Mouse (Mus musculus) kidney, adult 9 months (tissue): ENCODE measurements around the gene Pde2a.

Source experiments
- DNase-seq: peaks from one replicate; pipeline ENCODE4 v3.0.0; 2022

Pde2a gene

DNA sequence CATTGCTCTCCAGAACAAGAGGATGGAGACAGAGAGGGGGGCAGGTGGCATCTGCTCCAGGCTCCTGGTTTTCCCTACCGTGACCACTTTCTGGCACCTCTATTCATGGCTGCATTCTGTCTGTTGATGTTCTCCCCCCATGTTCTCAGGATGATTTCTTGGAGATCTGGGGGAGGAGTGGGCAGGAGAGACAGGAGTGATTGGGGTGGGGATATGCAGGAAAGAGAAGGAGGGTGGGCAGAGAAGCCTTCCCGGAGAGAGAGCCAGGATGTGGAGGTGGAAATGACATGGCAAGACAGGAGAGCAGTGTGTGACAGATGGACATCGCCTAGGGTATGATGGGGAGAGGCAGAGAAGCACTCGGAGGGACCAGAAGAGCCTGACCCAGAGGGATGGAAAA lies 55.0 kb downstream of the Pde2a start:
- no peak for DNase-seq

- no peak for DNase-seq
Observed at GRCm38 (mm10) chr7:101477200-101477599, 55.7 kb downstream of the Pde2a start.

DNA sequence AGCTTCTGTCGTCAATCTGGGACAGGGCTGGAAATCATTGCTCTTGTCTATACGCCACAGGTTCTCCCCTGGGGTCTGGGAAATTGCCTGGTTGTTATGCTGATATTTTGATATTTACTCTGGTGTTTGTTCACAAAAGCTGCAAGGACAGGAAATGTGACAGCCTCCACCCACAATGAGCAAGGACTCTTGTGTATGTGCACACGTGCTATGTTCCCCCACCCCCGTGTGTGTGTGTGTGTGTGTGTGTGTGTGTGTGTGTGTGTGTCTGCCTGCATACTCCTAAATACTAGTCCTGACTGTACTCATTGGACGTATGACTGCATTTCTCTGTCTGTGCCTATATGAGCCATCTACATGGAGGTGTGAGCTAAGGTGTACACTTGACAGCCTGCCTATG lies 56.6 kb downstream of the Pde2a start:
- no peak for DNase-seq

DNA sequence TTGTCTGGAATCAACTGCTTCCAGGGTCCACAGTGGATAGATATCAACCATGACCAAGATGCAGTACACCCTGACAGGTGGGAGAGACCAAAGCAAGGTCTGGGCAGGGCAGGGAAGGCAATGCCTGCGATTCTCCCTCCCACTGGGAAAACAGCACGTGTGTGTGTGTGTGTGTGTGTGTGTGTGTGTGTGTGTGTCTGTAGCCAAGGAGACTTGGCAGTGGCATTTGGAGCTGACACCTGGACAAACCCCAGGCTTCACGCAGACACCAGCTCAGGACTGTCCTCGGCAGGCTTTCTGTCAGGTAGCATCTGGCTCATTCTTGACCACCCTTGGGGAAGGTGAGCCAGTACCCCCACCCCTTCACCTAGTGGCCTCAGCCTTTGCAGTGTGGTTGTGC lies 58.4 kb downstream of the Pde2a start:
- DNase-seq: no peak

DNA sequence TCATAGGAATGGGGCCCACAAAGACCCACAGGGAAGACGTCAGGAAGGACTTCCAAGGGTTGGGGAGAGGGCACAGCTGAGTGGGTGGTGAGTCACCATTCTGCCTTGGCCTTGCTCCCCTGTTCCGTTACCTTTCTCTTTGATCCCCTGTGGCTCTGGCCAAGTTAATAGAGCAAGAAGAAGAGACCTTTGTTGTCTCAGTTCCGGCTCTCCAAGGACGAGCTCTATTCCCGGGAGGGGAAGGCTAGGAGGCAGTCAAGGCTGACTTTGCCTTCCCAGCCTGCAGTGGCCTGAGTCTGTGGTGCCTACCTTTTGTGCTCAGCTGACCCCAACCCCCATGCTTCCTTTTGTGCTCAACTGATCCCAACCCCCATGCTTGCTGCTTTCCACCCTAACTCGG lies 59.2 kb downstream of the Pde2a start:
- DNase-seq: no peak

GRCm38 (mm10) chr7:101481872-101482498 lies 60.5 kb downstream of the Pde2a start:
- peak; percentile 48 for DNase-seq

- DNase-seq: no peak
Observed at GRCm38 (mm10) chr7:101482499-101483081, 61.1 kb downstream of the Pde2a start.

DNA sequence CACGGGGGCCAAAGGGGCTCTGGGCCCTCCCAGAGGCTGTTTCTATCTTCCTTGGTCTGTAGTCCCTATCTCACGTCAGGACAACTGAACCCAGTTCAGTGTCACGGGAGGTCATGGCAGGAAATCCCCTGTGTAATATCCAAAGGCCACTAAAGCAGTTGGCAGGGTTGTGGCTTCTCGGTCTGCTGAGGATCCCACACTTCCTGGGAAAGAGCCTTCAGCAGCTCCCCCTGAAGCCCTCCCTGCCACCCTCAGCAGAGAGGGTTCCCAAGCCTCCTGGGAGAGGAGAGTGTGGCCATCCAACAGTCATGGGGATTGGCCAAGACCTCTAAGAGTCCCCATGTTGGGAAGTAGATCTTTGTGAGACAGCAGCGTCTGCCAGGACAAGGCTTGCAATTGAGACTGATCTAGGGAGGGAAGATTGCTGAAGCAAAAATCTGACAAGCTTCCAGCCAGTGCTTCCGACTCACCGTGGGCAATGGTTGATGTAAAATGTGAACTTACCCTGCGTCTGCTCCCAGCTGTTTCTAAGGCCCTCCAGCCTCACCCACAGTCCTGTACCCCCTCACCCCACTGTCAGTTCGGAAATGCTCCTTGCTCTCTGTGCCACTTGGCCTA lies 62.1 kb downstream of the Pde2a start:
- no peak for DNase-seq

- DNase-seq: no peak
Observed at GRCm38 (mm10) chr7:101487102-101487501, 65.6 kb downstream of the Pde2a start.

- DNase-seq: peak; percentile 48
Observed at GRCm38 (mm10) chr7:101490952-101491351, 69.5 kb downstream of the Pde2a start.

DNA sequence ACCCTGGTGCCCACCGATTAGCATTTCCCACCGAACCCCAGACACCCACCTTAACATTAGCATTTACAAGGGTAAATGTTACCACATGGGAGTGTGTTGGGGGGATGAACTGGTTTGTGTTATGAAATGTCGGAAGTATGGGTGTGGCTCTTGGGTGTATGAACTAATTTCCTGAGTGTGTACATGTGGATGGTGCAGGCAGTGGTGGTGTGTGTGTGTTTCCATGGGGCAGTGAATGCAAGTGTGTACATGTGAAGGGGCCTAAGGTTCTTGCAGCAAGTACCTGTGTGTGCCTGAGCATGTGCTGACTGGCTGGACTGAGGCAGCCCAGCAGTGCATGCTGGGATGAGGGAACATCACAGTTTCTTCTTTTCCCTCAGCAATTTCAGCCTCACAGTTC lies 76.9 kb downstream of the Pde2a start:
- no peak for DNase-seq

- DNase-seq: no peak
Observed at GRCm38 (mm10) chr7:101499251-101499650, 77.8 kb downstream of the Pde2a start.

DNA sequence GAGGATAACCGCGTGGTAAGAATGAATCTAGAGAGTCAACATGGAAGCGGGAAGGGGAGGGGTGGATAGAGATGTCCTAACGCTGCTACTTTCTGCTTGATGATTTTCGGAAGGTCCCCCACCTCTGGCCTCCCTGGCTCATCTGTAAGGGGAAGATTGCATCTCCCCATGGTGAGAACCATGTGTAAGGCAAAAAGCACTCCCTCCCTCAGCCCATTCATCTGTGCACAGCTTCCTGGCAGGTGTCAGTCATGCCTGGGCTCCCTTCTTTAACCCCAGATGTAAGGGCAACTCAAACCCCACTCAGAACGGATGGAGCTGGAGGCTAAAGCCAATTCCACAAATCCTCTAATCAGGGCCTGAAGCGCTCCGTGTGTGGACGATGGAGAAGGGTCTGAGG lies 78.2 kb downstream of the Pde2a start:
- DNase-seq: no peak

GRCm38 (mm10) chr7:101501236-101501635 lies 79.7 kb downstream of the Pde2a start:
- DNase-seq: no peak

GRCm38 (mm10) chr7:101501675-101502074 lies 80.2 kb downstream of the Pde2a start:
- no peak for DNase-seq

GRCm38 (mm10) chr7:101503351-101503750 lies 81.9 kb downstream of the Pde2a start:
- peak; percentile 81 for DNase-seq

DNA sequence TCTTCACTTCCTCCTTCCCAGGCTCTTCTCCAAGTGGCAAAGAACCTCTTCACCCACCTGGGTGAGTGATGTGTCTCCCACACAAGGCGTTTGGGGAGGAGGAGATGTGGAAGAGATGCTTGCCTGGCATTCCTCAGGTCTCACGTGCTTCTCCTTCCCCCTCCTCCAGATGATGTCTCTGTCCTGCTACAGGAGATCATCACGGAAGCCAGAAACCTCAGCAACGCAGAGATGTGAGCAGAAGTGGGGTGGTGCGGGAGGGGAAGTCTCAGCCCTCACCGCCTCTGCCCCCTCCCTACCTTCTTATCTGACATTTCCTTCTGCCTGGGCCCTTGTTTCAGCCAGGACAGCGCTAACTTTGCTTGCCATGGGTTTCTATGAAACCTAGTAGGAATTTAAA lies 82.3 kb downstream of the Pde2a start:
- no peak for DNase-seq

DNA sequence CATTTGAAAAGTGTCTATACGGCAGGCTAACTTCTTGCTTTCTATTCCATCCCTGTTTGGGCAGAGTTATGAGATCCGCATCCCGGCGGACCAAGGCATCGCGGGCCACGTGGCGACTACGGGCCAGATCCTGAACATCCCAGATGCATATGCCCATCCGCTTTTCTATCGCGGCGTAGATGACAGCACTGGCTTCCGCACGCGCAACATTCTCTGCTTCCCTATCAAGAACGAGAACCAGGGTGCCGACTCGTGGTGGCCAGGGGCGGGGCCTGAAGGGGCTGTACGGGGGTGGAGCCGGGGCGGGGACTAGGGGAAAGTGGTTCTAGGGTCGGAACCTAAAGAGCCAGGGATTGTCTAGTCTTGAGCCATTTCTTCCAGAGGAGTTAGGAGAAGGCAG lies 83.0 kb downstream of the Pde2a start:
- DNase-seq: peak; percentile 13

- no peak for DNase-seq
Observed at GRCm38 (mm10) chr7:101509212-101509611, 87.7 kb downstream of the Pde2a start.

DNA sequence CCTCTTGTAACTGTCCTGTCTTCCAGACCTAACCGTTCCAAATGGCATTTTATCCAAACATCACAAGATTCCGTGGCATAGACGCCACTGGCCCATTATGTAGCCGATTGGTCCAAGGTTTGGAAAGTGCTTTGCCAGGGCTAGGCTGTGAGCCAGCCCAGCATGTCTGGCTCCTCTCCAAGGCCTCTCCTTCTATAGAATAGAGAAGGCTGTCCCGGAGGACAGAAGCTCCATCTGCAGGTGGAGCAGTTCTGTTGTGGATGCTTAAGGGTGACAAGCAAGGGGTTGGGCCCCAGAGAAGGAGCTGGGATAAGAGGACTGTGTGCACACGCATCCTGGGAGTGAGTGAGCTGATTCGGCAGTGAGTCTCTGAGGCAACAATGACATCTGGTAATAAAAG lies 92.2 kb downstream of the Pde2a start:
- DNase-seq: no peak

GRCm38 (mm10) chr7:101514768-101515167 lies 93.3 kb downstream of the Pde2a start:
- DNase-seq: no peak

GRCm38 (mm10) chr7:101515295-101515694 lies 93.8 kb downstream of the Pde2a start:
- no peak for DNase-seq

- no peak for DNase-seq
Observed at GRCm38 (mm10) chr7:101516460-101516859, 95.0 kb downstream of the Pde2a start.

DNA sequence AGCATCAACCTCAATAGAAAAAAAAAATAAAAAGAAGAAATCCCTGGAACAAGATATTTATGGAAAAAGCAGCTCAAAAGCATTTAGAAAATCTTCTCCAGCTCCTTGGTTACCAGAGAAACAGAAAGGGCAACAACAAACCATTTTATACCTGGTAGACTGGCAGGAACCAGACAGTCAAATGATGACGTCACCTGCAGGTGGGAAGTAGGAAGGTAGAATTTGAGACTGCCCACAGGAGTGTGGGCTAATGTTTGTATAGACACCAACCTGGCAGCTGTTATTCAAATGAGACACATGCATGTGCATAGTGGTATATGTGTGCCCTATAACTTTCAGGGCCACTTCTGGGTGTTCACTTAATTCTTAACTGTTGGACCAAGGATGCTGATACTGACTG lies 100.2 kb downstream of the Pde2a start:
- DNase-seq: no peak

DNA sequence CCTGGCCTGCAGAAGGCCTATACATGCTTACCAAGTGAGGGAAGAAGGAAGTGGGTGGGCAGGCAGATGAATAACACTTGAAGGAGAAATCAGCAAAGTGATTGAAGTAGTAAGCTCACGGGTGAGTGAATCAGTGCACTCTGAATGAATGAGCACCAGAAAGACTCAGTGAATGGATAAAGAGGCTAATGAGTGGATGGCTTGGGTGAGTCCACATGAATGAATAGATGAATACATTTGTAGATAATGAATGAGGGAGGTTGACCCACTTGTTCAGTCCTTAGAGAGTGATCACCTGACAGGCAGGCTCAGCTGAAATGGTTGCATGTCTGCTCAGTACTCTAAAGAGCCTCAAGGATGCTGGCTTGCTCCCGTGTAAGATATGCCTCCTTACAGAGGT lies 101.7 kb downstream of the Pde2a start:
- no peak for DNase-seq
